Mouse (Mus musculus) fibroblast of lung, adult 2 months (primary cell): ENCODE data around the gene Bbx.

Experiments
- DNase-seq: peaks from one replicate; pipeline ENCODE4 v3.0.0-alpha.2; 2011; ENCODE audit warnings: low read depth

The Bbx gene

DNA sequence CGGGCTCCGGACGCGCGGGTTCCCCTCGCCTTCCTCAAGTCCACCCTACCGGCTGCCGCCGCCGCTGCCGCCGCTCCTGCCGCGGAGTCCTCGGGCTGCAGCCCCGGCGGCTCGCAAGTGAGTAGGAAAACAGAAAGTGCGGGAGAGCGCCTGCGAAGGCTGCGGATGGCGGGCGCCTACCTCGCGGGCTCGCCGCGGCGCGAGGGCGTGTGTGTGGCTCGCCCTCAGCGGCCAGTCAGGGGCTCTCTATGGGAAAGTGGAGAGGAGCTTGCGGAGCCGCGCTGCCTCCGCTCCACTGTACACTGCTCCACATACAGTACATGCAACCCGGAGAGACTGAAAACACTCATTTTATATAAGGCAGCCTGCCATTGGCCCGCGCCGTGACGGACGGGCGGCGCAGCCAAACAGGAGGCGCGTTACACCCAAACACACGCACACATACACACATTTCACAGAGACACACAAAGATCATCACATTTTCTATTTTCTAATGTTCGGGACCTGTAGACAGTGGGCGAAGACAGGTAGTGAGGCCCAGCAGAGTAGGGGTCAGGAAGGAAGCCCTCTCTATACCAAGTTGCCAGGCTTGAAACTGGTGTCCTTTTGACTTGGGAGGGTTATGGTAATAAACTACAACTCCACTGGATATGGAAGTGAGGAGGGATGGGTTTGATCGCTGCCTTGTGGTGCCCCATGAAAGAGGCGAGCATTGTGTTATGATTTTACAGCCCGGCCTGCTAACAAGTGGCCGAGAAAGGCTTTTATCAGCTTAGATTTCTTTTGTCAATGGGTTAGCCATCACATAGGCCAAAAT, at the start of gene Bbx:
Gene Bbx, minus strand, starts transcription at position 329 of the 817 bp plus-strand sequence.
- peak; percentile 94 for DNase-seq

DNA sequence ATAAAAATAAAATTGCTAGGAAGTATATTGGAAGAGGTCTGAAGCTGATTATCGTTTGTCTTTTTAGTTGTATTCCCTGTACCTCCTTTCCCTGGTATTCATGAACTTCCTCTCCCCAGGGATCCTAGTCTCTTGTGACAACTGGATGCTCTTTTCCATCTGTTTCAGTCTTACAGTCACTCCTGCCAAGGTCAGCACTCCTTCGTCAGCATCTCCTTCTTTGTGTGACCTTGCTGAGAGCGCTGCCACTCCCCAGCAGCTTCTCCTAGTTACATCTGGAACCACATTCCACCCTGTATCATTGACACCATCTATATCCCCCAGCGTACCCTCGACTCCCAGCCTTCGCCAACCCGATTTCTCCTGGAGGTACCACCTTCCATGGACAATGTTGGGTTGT, 49.7 kb upstream of the Bbx start:
- DNase-seq = no peak

DNA sequence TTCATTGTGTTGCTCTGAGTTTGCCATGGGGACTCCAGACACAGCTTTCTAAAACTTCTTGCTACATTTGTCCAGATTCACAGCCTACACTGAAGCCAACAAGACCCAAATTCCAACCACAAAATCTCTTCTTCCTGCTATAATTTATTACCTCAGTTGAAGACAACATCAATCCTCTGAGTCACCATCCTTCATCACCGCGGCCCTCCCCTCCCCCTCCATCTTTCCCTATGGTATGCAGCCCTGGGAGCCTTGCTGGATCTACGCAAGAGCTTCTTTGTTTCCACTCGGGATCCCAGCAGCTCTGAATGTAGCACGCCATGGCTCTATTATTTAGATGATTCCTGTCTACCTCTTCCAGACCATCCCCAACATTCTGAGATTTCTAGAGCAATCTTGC, 49.2 kb upstream of the Bbx start:
- no peak for DNase-seq

DNA sequence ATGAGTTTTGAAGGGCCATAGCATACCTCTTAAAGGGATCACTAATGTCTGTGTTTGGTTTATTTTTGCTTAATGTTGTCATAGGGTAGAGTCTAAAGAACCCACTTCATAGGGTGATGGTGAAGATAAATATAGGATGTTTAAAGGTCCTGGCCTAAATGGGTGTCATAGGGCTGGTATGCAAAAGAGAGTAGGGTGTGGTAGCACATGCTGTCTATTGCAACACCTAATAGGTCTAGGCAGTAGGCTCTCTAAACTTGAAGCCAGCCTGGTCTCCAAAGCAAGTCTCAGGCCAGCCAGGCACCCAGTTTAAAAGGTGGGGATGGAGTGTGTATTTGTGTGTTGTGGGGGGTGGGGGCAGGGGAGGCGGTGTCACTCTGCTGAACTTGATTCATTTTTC, 46.5 kb upstream of the Bbx start:
- DNase-seq = no peak

DNA sequence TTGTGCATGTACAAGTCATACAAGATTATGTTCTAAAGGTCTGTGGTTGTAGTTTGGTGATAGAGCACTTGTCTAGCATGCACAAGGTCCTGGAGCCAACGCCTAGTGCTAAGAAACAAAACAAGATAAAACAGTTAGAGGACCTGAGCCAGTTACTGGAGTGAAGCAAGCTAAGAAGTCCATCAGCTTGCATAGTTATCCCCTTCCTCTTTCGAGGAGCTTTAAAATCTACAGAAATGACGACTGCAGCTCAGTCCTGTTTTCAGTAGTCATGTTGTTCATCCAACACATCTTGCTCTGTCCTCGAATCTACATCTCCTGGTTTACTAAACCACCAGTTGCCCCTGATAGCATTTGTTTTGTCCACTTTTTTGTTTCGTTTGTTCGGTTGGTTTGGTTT, 45.4 kb upstream of the Bbx start:
- no peak for DNase-seq

DNA sequence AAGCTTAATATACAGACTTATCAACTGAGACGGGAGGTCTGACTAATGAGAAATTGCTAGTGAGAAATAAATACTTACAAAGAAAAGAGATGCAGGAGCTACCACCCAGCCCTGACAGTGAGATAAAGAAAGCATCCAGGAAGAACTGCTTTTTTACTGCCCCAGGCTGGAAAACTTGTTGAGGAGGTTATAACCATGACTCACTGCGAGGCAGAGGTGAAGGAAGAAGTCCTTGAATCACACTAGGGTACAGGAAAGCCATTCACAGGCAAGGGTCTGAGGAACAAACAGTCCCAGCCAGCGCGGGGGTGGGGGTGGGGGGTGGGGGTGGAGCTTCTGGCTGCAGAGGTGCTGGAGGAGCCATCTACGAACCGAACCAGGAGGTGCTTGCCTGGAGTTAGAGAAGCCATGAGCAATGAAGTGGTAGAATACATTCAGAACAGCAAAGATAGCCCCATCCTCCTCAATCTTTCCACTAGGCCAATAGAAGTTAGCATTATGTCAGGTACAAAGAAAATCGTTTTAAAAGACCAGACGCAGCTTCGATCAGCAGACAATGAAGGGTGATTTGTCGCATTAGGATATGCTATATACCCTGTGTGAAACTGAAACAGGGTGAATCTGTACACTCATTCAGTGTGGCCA, 30.2 kb upstream of the Bbx start:
- no peak for DNase-seq

DNA sequence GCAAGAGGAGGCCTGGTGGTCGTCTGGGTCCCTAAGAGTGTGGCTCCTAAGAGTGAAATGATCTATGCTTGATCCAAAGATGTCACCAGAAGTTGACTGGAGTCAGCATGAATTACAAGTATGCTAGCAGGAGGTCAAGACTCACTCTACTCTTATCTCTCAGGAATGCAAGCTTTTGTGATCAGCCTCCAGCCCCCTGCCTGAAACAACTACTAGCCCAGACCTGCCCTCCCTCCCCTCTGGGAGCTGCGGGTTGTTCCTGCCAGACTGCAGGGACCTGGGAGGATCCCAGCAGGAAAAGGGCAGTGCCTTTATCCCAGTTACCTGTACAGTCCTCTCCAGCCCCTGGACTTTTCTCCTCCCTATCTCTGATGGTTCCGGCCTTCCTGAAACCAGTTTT, 27.0 kb upstream of the Bbx start:
- DNase-seq = no peak

DNA sequence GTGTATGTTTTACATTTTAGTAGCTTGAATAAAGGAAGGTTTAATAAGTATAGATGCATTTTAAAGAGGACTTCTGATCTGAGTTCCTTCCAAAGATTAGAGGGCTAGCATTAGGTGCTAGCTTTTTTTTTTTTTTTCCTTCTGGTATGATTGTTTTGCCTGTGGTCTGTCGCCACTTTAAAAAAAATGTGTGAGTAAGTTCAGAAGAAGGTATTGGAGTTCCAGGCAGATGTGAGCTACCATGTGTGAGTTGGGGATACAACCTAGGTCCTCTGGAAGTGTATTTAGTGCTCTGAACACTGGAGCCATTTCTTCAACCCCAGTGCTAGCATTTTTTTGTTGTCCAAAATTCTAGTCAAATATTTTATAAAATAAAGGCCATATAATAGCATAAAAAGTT, 23.9 kb upstream of the Bbx start:
- DNase-seq = no peak

DNA sequence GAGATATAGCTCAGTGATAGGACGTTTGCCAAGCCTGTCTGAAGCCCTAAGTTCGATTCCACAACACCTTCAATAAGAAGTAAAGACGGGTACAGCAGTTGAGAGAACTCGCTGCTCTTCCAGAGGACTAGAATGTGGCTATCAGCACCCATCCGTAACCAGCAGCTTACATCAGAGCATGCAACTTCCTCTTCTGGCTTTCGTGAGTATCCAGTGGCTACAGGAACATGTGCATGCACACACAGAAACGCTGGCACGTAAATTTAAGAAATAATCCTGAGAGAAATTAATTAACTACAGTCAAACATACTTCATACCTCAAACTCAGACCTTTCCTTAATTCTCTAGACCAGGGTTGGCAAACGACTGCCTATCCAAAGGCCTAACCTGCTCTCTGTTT, 16.9 kb upstream of the Bbx start:
- DNase-seq = no peak

DNA sequence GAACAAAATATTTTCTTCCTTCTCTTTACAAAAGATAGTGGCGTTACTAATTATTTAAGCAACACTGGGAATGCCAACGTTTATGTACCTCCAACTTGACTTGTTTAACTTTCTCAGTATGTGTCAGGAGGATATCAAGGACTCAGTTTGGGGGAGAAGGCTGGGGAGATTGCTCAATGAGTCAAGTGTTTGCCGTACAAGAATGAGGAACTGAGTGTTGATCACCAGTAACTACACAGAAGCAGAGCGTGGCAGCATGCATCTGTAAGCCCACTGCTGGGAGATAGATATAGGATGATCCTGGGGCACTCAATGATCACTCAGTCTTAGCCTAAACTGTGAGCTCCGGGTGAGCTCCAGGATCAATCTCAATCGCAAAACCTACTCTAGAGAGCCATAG, 12.8 kb upstream of the Bbx start:
- DNase-seq = no peak

DNA sequence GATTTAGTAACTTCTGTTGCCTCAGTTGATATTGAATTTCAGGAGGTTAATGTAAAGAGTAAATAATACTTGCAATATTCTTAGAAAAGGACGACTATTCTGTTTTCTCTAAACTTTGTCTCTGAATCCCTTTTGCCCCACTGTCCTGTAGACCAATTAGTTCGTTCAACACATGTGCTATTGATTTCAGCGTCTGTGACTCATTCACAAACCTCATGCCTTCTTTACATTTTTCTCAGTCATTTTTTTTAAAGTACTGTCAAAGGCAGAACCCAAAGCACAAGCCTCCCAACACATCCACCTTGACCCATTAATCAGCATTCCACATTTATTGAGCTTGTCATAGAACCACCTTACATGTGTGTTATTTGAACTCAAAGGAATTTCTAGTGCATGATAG, 6.6 kb upstream of the Bbx start:
- DNase-seq = no peak

DNA sequence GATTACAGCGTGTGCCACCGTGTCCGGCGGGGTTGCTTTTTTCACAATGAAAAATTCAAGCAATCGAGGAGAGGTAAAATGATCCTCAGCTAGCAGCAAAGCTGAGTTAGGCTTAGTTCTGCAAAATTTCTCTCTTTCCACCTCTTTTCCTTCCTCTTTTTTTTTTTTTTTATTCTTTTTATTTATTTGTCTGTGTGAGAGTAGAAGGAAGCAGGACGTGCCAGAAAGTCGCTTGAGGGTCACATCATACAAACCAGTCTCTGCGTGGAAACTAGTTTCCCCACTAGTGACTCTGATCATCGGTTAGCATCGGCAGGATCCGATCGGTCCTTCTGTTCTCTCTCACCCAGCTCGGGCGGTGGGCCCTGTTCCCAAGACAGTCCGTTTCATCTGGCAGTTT, 5.6 kb upstream of the Bbx start:
- DNase-seq = no peak

DNA sequence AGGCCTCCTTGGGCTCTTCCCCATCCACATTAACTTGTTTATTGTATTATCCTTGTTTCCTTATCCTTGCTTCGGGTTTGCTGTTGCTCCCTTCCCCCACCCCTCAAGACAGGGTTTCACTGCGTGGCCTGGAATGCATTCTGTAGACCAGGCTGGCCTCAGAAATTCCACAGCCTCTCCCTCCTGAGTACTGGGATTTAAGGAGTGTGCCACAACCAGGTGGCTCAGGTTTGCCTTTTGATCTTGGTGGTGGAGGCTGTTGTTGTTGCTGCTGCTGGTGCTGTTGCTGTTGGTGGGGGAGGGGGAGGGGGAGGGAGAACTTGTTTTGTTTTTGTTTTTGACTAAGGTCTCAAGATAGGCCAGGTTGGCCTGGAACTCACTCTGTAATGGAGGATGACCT, 5.1 kb upstream of the Bbx start:
- no peak for DNase-seq

DNA sequence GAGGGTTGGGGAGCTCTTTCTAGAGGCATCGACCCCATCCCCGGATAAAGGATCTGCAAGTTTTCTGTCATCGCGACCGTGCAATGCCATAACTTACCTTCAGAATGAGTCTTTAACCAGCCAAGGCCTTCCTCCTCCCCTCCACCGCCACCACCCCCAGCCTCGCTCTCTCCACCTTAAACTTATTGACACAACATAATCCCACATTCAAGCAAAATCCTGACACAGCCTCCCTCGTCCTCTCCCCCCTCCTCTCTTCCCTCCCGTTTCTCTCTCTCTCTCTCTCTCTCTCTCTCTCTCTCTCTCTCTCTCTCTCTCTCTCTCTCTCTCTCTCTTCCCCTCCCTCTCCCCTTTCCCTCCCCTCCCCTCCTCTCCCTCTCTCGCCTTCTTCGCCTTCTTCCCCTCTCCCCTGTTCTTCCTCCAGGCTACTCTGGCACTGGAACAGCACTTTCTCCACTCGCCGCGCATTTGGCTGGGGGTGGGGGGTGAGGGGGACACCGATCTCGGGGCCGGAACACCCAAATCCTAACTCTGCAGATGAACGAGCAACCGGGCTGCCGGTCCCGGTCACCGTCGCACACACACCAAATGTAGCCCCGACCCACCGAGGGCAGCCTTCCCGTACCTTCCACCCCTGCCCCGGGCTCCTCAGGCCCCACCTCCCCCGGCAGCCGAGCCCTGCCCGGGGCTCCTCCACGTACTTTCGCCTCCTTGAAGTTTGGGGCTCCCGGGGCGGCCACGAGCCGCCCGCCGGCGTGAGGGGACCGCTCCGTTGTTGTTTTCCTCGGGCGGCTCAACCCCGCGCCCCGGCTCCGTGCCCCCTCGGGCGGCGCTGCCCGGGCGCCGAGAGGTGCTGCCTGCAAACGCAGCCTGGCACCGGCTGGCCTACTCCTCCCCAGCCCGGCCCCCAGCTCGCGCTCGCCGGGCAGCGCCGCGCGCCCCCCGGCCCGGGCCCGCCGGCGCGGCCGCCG, 894 bp downstream of the Bbx start:
- no peak for DNase-seq

DNA sequence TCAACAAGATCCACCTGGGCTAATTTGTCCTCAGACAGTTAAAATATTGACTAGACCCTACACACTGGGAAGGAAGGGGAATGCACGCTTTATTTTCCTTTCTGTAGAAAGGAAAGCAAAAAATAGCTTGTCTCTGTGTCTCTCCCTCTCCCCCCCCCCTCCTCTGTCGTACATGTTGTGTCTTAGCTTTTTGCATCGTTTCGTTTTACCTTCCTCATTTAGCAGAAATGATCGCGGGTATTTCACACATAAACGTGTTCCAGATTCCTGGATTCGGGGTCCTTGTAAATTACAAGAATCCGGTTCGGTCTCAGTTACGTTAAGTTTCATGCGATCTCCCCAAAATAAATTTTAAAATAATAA, 1.7 kb downstream of the Bbx start:
- no peak for DNase-seq

DNA sequence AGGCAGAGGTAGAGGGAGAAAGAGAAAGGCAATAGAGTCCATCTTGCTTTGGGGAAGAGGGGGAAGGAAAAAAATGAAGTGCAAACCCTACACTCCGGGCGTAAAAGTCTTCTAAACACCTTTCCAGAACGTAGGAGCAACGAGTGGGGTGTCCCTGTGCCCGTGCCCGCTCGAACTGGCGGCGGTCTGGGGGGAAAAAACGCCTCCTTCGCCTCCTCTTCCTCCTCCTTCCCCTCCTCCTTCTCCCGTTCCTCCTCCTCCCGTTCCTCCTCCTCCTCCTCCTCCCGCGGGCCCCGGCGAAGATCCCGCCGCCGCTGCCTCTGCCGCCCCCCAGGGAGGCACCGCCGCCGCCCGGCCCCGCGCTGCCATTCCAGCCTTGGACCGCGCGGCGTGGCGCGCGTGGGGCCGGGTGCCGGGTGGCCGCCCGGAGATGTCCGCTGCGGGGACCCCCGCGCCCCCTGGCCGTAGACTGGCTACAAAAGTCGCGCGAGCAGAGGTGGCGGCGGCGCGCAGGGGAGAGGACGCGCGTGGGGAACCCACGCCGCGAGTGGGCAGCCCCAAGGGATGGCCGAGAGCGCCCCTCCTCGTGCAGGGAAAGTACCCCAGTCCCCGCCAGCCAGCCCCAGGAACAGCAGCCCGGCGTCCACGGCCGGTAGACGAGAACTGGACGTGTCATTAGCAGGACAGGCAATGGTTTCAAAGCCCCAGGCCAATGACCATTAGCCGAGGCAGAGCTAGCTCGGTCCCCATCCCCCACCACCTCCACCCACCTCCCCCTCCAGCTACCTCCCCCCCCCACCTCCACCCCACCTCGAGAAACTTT, 2.3 kb downstream of the Bbx start:
- DNase-seq = no peak

DNA sequence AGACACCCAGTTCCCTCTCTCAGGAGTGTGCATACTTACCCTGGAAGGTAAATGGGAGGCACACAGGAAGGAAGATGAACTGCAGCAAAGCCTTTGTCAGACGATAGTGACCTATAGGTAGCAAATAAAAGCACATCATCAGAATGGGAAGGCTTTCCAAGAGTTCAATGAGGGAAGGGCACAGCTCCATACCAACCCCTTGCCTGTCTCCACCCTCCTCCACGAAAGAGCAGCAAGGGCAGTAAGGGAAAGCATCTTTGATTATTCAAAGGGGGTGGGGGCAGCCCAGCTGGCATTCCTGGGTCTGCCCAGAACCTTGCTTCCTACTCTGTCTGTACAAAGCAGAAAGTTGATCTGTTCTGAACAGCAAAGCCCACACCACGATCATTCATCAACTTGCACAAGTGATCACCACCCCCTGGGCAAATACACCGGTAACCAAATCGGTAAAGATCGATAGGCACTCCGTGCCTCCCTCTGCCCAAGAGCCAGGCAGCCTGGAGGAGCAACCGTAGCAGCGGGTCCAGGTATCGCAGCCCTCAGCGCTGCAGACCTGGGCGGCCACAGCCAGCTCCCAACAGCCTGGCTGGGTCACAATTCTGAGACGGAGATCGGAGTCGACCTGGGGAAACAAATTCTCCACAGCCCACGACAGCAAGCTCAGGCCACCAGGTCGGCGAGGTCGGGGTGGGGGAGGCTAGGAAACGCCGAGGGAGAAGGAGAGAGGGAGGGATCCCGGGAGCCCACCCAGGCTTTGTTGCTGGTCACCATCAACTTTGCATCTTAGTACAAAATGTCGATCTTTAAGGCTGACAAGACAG, 3.1 kb downstream of the Bbx start:
- DNase-seq = no peak

DNA sequence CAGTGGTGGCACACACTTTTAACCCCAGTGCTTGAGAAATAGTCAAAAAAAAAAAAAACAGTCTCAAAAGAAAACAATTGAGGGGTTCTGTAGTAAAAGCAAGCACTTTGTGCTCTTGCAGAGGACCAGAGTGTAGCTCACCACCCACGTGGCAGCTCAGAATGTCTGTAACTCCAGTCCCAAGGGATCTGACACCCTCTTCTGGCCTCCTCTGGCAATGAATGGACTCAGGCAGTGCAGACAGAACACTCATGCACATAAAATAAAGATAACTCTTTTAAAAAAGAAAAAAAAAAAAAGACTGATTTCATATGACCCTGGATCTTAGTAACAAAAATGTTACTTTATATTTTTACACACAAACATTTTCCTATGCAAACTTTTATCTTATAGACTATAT, 12.1 kb downstream of the Bbx start:
- DNase-seq = no peak

DNA sequence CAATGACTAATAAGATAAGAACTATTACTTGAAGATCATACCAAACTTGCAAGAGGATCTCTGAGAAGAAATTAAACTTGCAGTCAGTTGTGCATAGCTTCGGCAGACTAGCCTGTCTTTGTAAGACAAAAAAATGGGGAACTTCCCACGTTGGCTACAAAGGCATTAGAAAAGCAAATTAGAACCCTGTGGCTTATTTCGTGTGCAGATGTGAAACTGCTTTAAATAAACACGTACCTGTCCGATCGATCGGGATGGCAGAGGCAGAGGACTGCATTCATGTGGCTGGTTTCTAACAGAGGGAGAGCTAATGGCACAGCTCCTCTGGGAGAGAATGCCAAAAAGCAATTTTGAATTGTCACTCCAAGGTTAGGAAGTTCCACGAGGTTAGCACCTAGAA, 16.8 kb downstream of the Bbx start:
- DNase-seq = no peak

DNA sequence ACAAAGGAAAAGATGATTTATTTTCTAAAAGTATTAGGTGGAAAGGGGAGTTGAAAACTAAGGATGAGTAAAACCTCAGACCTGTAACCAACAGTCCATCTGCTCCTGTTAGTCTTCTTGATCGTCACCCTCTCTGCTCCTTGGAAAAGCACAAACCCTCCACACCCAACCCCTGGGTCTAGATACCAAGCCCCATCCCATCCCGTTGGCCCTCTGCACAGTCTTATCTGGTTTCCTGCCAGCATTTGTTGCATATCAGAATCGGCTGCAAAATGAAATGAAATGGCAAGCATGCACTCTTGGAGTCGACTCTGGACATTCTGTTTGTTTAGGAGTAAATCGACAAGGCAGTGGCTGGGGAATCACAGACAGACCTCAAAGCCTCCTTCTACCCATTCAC, 29.3 kb downstream of the Bbx start:
- DNase-seq = no peak

DNA sequence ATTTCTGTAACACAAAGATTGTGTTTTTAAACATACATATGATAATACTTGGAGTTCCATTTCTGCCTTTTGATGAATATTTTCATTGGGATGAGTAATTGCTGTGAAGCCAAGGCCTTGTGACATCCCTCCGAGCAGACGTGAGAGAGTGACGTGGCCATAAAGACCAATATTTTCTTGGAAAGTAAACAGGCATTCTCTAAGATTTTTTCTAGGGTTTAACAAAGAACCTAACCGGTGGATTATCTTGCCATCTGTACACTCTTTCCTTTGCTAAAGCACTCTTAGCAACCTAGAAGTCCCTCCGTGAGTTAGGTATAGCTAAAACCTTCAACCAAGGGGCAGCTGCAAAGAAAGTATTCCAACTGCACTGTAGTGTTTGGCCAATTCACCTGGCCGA, 32.4 kb downstream of the Bbx start:
- DNase-seq = no peak
